Mouse (Mus musculus): ENCODE results near the gene Dnase1l1. TPM values are rescaled to one million over a fixed set of nuclear protein-coding genes. Genes with fewer than 3 reads are reported as not detected.

Dnase1l1 gene
- polyA plus RNA-seq, 1 experiment from 2014 or later = 4.3 TPM

DNA sequence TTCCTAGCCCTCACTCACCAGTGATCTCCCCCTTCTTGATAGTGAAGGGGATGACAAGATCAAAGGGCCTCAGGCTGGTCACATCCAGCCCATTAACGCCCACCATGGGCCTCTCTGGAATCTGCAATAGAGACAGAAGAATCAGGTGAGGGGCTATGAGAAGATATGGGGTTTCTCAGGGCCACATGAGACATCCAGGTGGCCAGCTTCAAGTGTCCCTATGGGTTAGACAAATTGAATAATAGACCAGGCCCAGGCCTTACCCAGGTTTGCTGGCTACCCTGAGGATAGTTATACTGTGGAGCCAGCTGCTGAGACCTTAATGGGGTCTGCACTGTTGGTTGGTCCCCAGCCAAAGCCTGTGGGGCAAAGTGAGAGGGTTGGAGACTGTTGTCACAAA lies 52.1 kb downstream of the Dnase1l1 start:
- no peak for ATAC-seq
- WGBS = 56% methylated on average over 1 of the region's 1 CpGs

More for the DNA sequence above, 52.1 kb downstream of the Dnase1l1 start:
- Histone ChIP-seq H3K27me3 (ENCODE audit: control insufficient read depth, insufficient read depth, low read depth, low read length) (no peaks in the 10 kb centered on the region), H3K27ac (ENCODE audit: low read length) (no peak overlapping the region), H3K4me3 (ENCODE audit: low read depth, low read length) (no peak overlapping the region), H3K9me3 (replicated peaks; ENCODE audit: control insufficient read depth, low read length, poor library complexity, severe bottlenecking) (no peaks in the 10 kb centered on the region), H3K4me2 (ENCODE audit: low read length) (no peak overlapping the region), H3K36me3 (ENCODE audit: control insufficient read depth, insufficient read depth, low read length) (peaks cover 23% of the 10 kb centered on the region), H3K4me1 (ENCODE audit: control insufficient read depth, insufficient read depth, low read length) (no peaks in the 10 kb centered on the region), H3K9ac (ENCODE audit: low read depth, low read length) (no peak overlapping the region)

Small RNA genes lying within 50 kb of the gene (microRNA-seq; reads per million reads assigned to microRNA genes)
- gene Mir7091 (not detected), gene Mir7092 (0.69 reads per million)

Other genes starting within 250 kb of the Dnase1l1 start
- gene Opn1mw, start 154.9 kb downstream of the Dnase1l1 start, polyA plus RNA-seq (2015; fragmentation: Nextera tagmentation; extraction: Ambion mirVana) = not detected in 2 replicates
- gene Mecp2, start 147.0 kb downstream of the Dnase1l1 start, polyA plus RNA-seq (2015; fragmentation: Nextera tagmentation; extraction: Ambion mirVana) = 11.7 and 14.0 TPM in 2 replicates
- gene Tex28, start 114.5 kb downstream of the Dnase1l1 start, polyA plus RNA-seq (2015; fragmentation: Nextera tagmentation; extraction: Ambion mirVana) = not detected in 2 replicates
- 0.11 TPM in 1 of 2 replicates, not detected in the other for gene Tktl1, start 105.1 kb downstream of the Dnase1l1 start, polyA plus RNA-seq (2015; fragmentation: Nextera tagmentation; extraction: Ambion mirVana)
- gene Flna, start 32.5 kb downstream of the Dnase1l1 start, polyA plus RNA-seq (2015; fragmentation: Nextera tagmentation; extraction: Ambion mirVana) = 84.6 and 88.4 TPM in 2 replicates
- gene Emd, start 27.6 kb downstream of the Dnase1l1 start, polyA plus RNA-seq (2015; fragmentation: Nextera tagmentation; extraction: Ambion mirVana) = 12.8 and 13.5 TPM in 2 replicates
- gene Rpl10, start 11.5 kb downstream of the Dnase1l1 start, polyA plus RNA-seq (2015; fragmentation: Nextera tagmentation; extraction: Ambion mirVana) = 454 and 460 TPM in 2 replicates
- 79.8 and 81.3 TPM in 2 replicates for gene Taz, start 425 bp downstream of the Dnase1l1 start, polyA plus RNA-seq (2015; fragmentation: Nextera tagmentation; extraction: Ambion mirVana)
- 317 and 348 TPM in 2 replicates for gene Atp6ap1, start 14.8 kb upstream of the Dnase1l1 start, polyA plus RNA-seq (2015; fragmentation: Nextera tagmentation; extraction: Ambion mirVana)
- 1,108 and 1,139 TPM in 2 replicates for gene Gdi1, start 22.7 kb upstream of the Dnase1l1 start, polyA plus RNA-seq (2015; fragmentation: Nextera tagmentation; extraction: Ambion mirVana)
- gene Fam50a, start 30.7 kb upstream of the Dnase1l1 start, polyA plus RNA-seq (2015; fragmentation: Nextera tagmentation; extraction: Ambion mirVana) = 61.9 and 62.3 TPM in 2 replicates
- 63.9 and 68.4 TPM in 2 replicates for gene Plxna3, start 46.7 kb upstream of the Dnase1l1 start, polyA plus RNA-seq (2015; fragmentation: Nextera tagmentation; extraction: Ambion mirVana)
- gene Lage3, start 71.3 kb upstream of the Dnase1l1 start, polyA plus RNA-seq (2015; fragmentation: Nextera tagmentation; extraction: Ambion mirVana) = 63.2 and 68.7 TPM in 2 replicates
- gene Ubl4a, start 90.9 kb upstream of the Dnase1l1 start, polyA plus RNA-seq (2015; fragmentation: Nextera tagmentation; extraction: Ambion mirVana) = 65.9 and 72.6 TPM in 2 replicates
- 8.5 and 9.7 TPM in 2 replicates for gene Slc10a3, start 91.0 kb upstream of the Dnase1l1 start, polyA plus RNA-seq (2015; fragmentation: Nextera tagmentation; extraction: Ambion mirVana)
- 33.6 and 36.1 TPM in 2 replicates for gene Fam3a, start 110.9 kb upstream of the Dnase1l1 start, polyA plus RNA-seq (2015; fragmentation: Nextera tagmentation; extraction: Ambion mirVana)
- gene Ikbkg, start 111.0 kb upstream of the Dnase1l1 start, polyA plus RNA-seq (2015; fragmentation: Nextera tagmentation; extraction: Ambion mirVana) = 16.4 and 19.9 TPM in 2 replicates
- gene G6pdx, start 146.9 kb upstream of the Dnase1l1 start, polyA plus RNA-seq (2015; fragmentation: Nextera tagmentation; extraction: Ambion mirVana) = 47.7 and 49.4 TPM in 2 replicates
- gene Gm6880, start 199.1 kb upstream of the Dnase1l1 start, polyA plus RNA-seq (2015; fragmentation: Nextera tagmentation; extraction: Ambion mirVana) = 0.36 TPM in 1 of 2 replicates, not detected in the other

Data from midbrain, embryonic 16.5 days (tissue).